Mouse (Mus musculus): ENCODE data around the gene Gramd1b. TPM values are rescaled to one million over a fixed set of nuclear protein-coding genes. Genes with fewer than 3 reads are reported as not detected.

Gene Gramd1b
- polyA plus RNA-seq, 1 experiment from 2014 or later: 4.9 TPM

DNA sequence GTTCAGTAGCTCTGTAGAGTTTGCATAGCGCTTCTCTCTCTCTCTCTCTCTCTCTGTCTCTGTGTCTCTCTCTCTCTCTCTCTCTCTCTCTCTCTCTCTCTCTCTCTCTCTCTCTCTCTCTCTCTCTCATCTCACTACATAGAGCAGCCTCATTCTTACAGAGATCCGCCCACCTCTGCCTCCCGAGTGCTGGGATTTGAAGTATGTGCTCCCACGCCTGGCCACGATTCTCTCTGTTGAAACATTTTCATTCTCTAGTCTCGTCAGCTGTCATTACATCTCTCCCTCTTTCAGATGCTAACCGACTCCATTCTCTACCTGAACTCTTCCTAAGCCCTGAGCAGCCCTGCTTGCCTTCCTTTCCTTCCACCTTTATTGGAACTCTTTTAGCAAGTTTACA is 9.0 kb downstream of the Gramd1b start:
- H3K36me3 ChIP-seq (ENCODE audit: control insufficient read depth, insufficient read depth, low read length): no peaks in the 10 kb centered on the region
- 80% methylated on average over 7 of the region's 7 CpGs for WGBS
- no peak overlapping the region for H3K27ac ChIP-seq (ENCODE audit: low read length)

GRCm38 (mm10) chr9:40521097-40521496 is 10.1 kb downstream of the Gramd1b start:
- no peaks in the 10 kb centered on the region for H3K9me3 ChIP-seq (ENCODE audit: control insufficient read depth, low read length)
- WGBS: 85% methylated on average over 6 of the region's 6 CpGs

More for the DNA sequence above, 9.0 kb downstream of the Gramd1b start:
- Histone ChIP-seq H3K4me3 (ENCODE audit: low read length) (no peak overlapping the region), H3K27me3 (replicated peaks; ENCODE audit: control insufficient read depth, insufficient read depth, low read length) (no peaks in the 10 kb centered on the region), H3K4me2 (ENCODE audit: low read depth, low read length) (no peak overlapping the region), H3K4me1 (ENCODE audit: control insufficient read depth, insufficient read depth, low read length) (no peaks in the 10 kb centered on the region), H3K9me3 (ENCODE audit: control insufficient read depth, low read length) (no peaks in the 10 kb centered on the region), H3K9ac (ENCODE audit: low read depth, low read length) (no peak overlapping the region)
- no peak for ATAC-seq

GRCm38 (mm10) chr9:40519294-40519693 is 11.9 kb downstream of the Gramd1b start:
- Histone ChIP-seq H3K4me1 (ENCODE audit: control insufficient read depth, insufficient read depth, low read length) (no peaks in the 10 kb centered on the region), H3K9me3 (ENCODE audit: control insufficient read depth, low read length) (no peaks in the 10 kb centered on the region)
- WGBS: 82% methylated on average over 3 of the region's 3 CpGs

More at GRCm38 (mm10) chr9:40521097-40521496, 10.1 kb downstream of the Gramd1b start:
- Histone ChIP-seq H3K36me3 (ENCODE audit: control insufficient read depth, insufficient read depth, low read length) (no peaks in the 10 kb centered on the region), H3K4me3 (ENCODE audit: low read length) (no peak overlapping the region), H3K4me1 (ENCODE audit: control insufficient read depth, insufficient read depth, low read length) (no peaks in the 10 kb centered on the region), H3K27ac (ENCODE audit: low read length) (no peak overlapping the region), H3K4me2 (ENCODE audit: low read depth, low read length) (no peak overlapping the region), H3K27me3 (replicated peaks; ENCODE audit: control insufficient read depth, insufficient read depth, low read length) (no peaks in the 10 kb centered on the region), H3K9ac (ENCODE audit: low read depth, low read length) (no peak overlapping the region)
- no peak for ATAC-seq

GRCm38 (mm10) chr9:40511970-40512369 is 19.2 kb downstream of the Gramd1b start:
- H3K4me2 ChIP-seq (ENCODE audit: low read depth, low read length): no peak overlapping the region
- no peaks in the 10 kb centered on the region for H3K36me3 ChIP-seq (ENCODE audit: control insufficient read depth, insufficient read depth, low read length)
- WGBS: 71% methylated on average over 2 of the region's 2 CpGs
- no peak overlapping the region for H3K27ac ChIP-seq (ENCODE audit: low read length)
- H3K4me1 ChIP-seq (ENCODE audit: control insufficient read depth, insufficient read depth, low read length): no peaks in the 10 kb centered on the region
- H3K9ac ChIP-seq (ENCODE audit: low read depth, low read length): no peak overlapping the region
- H3K4me3 ChIP-seq (ENCODE audit: low read length): no peak overlapping the region
- no peaks in the 10 kb centered on the region for H3K27me3 ChIP-seq (replicated peaks; ENCODE audit: control insufficient read depth, insufficient read depth, low read length)
- H3K9me3 ChIP-seq (ENCODE audit: control insufficient read depth, low read length): no peaks in the 10 kb centered on the region
- no peak for ATAC-seq

More at GRCm38 (mm10) chr9:40519294-40519693, 11.9 kb downstream of the Gramd1b start:
- ATAC-seq: no peak
- Histone ChIP-seq H3K4me3 (ENCODE audit: low read length) (no peak overlapping the region), H3K4me2 (ENCODE audit: low read depth, low read length) (no peak overlapping the region), H3K36me3 (ENCODE audit: control insufficient read depth, insufficient read depth, low read length) (no peaks in the 10 kb centered on the region), H3K9ac (ENCODE audit: low read depth, low read length) (no peak overlapping the region), H3K27ac (ENCODE audit: low read length) (no peak overlapping the region), H3K27me3 (replicated peaks; ENCODE audit: control insufficient read depth, insufficient read depth, low read length) (no peaks in the 10 kb centered on the region)

DNA sequence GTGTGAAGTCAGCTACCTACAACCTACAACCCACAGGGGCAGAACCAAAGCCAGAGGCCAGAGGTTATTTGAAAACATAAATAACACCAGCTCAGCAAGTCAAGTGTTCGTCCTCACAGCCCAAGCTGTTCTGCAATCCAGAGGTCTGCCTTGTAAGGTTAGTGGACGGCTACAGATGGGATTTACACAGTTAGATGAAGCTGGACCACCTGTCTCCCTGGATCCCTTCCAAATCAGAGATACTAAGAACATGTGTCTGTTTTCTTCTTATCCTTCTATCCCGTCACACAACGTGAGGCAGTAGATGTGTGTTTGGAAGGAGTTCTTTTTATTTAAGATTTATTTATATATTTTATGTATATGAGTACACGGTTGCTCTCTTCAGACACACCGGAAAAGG is 21.7 kb downstream of the Gramd1b start:
- no peak overlapping the region for H3K4me2 ChIP-seq (ENCODE audit: low read depth, low read length)
- WGBS: 57% methylated on average over 6 of the region's 6 CpGs
- H3K27ac ChIP-seq (ENCODE audit: low read length): no peak overlapping the region
- H3K36me3 ChIP-seq (ENCODE audit: control insufficient read depth, insufficient read depth, low read length): no peaks in the 10 kb centered on the region
- H3K9me3 ChIP-seq (ENCODE audit: control insufficient read depth, low read length): no peaks in the 10 kb centered on the region
- no peak for ATAC-seq
- H3K27me3 ChIP-seq (replicated peaks; ENCODE audit: control insufficient read depth, insufficient read depth, low read length): no peaks in the 10 kb centered on the region
- H3K4me3 ChIP-seq (ENCODE audit: low read length): no peak overlapping the region
- H3K9ac ChIP-seq (ENCODE audit: low read depth, low read length): no peak overlapping the region
- H3K4me1 ChIP-seq (ENCODE audit: control insufficient read depth, insufficient read depth, low read length): no peaks in the 10 kb centered on the region

- Histone ChIP-seq H3K9ac (ENCODE audit: low read depth, low read length) (no peak overlapping the region), H3K9me3 (ENCODE audit: control insufficient read depth, low read length) (no peaks in the 10 kb centered on the region), H3K27ac (ENCODE audit: low read length) (no peak overlapping the region), H3K4me1 (ENCODE audit: control insufficient read depth, insufficient read depth, low read length) (no peaks in the 10 kb centered on the region), H3K4me2 (ENCODE audit: low read depth, low read length) (no peak overlapping the region), H3K4me3 (ENCODE audit: low read length) (no peak overlapping the region), H3K27me3 (replicated peaks; ENCODE audit: control insufficient read depth, insufficient read depth, low read length) (no peaks in the 10 kb centered on the region), H3K36me3 (ENCODE audit: control insufficient read depth, insufficient read depth, low read length) (no peaks in the 10 kb centered on the region)
- WGBS: 80% methylated on average over 3 of the region's 3 CpGs
- no peak for ATAC-seq
Observed at GRCm38 (mm10) chr9:40506576-40506975, 24.6 kb downstream of the Gramd1b start.

- Histone ChIP-seq H3K4me3 (ENCODE audit: low read length) (no peak overlapping the region), H3K36me3 (ENCODE audit: control insufficient read depth, insufficient read depth, low read length) (no peaks in the 10 kb centered on the region), H3K27me3 (replicated peaks; ENCODE audit: control insufficient read depth, insufficient read depth, low read length) (no peaks in the 10 kb centered on the region), H3K9me3 (ENCODE audit: control insufficient read depth, low read length) (no peaks in the 10 kb centered on the region), H3K9ac (ENCODE audit: low read depth, low read length) (no peak overlapping the region), H3K4me1 (ENCODE audit: control insufficient read depth, insufficient read depth, low read length) (no peaks in the 10 kb centered on the region), H3K4me2 (ENCODE audit: low read depth, low read length) (no peak overlapping the region), H3K27ac (ENCODE audit: low read length) (no peak overlapping the region)
- ATAC-seq: no peak
- 78% methylated on average over 11 of the region's 11 CpGs for WGBS
Observed at GRCm38 (mm10) chr9:40505471-40506312, 25.5 kb downstream of the Gramd1b start.

DNA sequence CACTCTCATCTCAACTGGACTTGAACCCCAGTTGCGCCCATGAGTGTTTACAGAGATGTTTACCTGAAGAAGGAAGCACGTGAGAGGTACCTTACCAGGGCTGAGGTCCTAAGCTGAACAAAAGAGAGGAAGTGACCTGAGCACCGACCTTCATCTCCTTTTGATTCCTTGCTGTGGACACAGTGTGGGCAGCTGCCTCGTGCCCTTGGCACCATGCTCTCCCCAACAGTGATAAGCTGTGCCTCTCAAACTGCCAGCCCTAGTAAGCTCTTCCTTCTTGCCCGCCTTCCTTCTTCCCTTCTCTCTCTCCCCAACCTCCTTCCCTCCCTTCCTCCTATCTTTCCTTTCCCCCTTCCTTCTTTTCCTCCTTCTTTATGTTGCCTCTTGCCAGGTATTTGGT is 26.3 kb downstream of the Gramd1b start:
- H3K4me3 ChIP-seq (ENCODE audit: low read length): no peak overlapping the region
- H3K4me1 ChIP-seq (ENCODE audit: control insufficient read depth, insufficient read depth, low read length): no peaks in the 10 kb centered on the region
- no peak for ATAC-seq
- no peak overlapping the region for H3K27ac ChIP-seq (ENCODE audit: low read length)
- H3K27me3 ChIP-seq (replicated peaks; ENCODE audit: control insufficient read depth, insufficient read depth, low read length): no peaks in the 10 kb centered on the region
- H3K36me3 ChIP-seq (ENCODE audit: control insufficient read depth, insufficient read depth, low read length): no peaks in the 10 kb centered on the region
- H3K9ac ChIP-seq (ENCODE audit: low read depth, low read length): no peak overlapping the region
- 78% methylated on average over 5 of the region's 5 CpGs for WGBS
- no peak overlapping the region for H3K4me2 ChIP-seq (ENCODE audit: low read depth, low read length)
- no peaks in the 10 kb centered on the region for H3K9me3 ChIP-seq (ENCODE audit: control insufficient read depth, low read length)

- no peak overlapping the region for H3K4me2 ChIP-seq (ENCODE audit: low read depth, low read length)
- H3K9ac ChIP-seq (ENCODE audit: low read depth, low read length): no peak overlapping the region
Observed at GRCm38 (mm10) chr9:40500691-40501090, 30.5 kb downstream of the Gramd1b start.

More at GRCm38 (mm10) chr9:40500691-40501090, 30.5 kb downstream of the Gramd1b start:
- no peaks in the 10 kb centered on the region for H3K36me3 ChIP-seq (ENCODE audit: control insufficient read depth, insufficient read depth, low read length)
- H3K27ac ChIP-seq (ENCODE audit: low read length): no peak overlapping the region
- no peaks in the 10 kb centered on the region for H3K9me3 ChIP-seq (ENCODE audit: control insufficient read depth, low read length)
- H3K27me3 ChIP-seq (replicated peaks; ENCODE audit: control insufficient read depth, insufficient read depth, low read length): no peaks in the 10 kb centered on the region
- H3K4me3 ChIP-seq (ENCODE audit: low read length): no peak overlapping the region
- H3K4me1 ChIP-seq (ENCODE audit: control insufficient read depth, insufficient read depth, low read length): no peaks in the 10 kb centered on the region
- ATAC-seq: no peak
